Mouse (Mus musculus) MEL (cell line): ENCODE measurements around the gene Fam155a. TPM values are rescaled to one million over a fixed set of nuclear protein-coding genes. Genes with fewer than 3 reads are reported as not detected.

Experiments
- DNase-seq: peaks from one replicate; pipeline ENCODE4 v3.0.0; 2011; ENCODE audit warnings: low read depth, low spot score
- H3K27ac ChIP-seq: 2 replicates; pipeline ENCODE4 v1.5.1; 2012; ENCODE audit warnings: low read depth, mild to moderate bottlenecking, control low read depth, low read length, moderate library complexity; ENCODE audit not compliant: control insufficient read depth
- H3K27me3 ChIP-seq, 2 experiments: fragments of 150-350 bp in 1 of 2; sonication (generic) in 1 of 2; 2 replicates each; pipeline ENCODE4 v1.6.1; 2012; ENCODE audit warnings: low read length in 2 of 2, mild to moderate bottlenecking in 2 of 2, improper control_type of control experiment in 1 of 2, moderate library complexity in 1 of 2; ENCODE audit not compliant: insufficient read depth in 2 of 2, control insufficient read depth in 1 of 2
- H3K36me3 ChIP-seq, 2 experiments: 2 replicates each; pipeline ENCODE4 v1.6.1; 2012 to 2014; ENCODE audit warnings: low read length in 2 of 2, improper control_type of control experiment in 1 of 2, inconsistent platforms in 1 of 2, mild to moderate bottlenecking in 1 of 2; ENCODE audit not compliant: insufficient read depth in 2 of 2, control insufficient read depth in 1 of 2
- H3K4me1 ChIP-seq, 2 experiments: fragments of 150-350 bp in 1 of 2; sonication (generic) in 1 of 2; 2 replicates each; pipeline ENCODE4 v1.6.1; 2012; ENCODE audit warnings: low read length in 2 of 2, improper control_type of control experiment in 1 of 2, mild to moderate bottlenecking in 1 of 2; ENCODE audit not compliant: insufficient read depth in 2 of 2, control insufficient read depth in 1 of 2
- H3K4me3 ChIP-seq, 2 experiments: fragments of 150-350 bp in 1 of 2; sonication (generic) in 1 of 2; 2 replicates each; pipeline ENCODE4 v1.5.1; 2012; ENCODE audit warnings: low read depth in 2 of 2, low read length in 2 of 2, mild to moderate bottlenecking in 2 of 2, moderate library complexity in 2 of 2, control low read depth in 1 of 2, improper control_type of control experiment in 1 of 2; ENCODE audit not compliant: control insufficient read depth in 1 of 2, insufficient read depth in 1 of 2
- H3K79me2 ChIP-seq: 2 replicates; pipeline ENCODE4 v1.6.1; 2012; ENCODE audit warnings: mild to moderate bottlenecking, low read length, moderate library complexity; ENCODE audit not compliant: control insufficient read depth, poor library complexity, insufficient read depth
- H3K9ac ChIP-seq: 2 replicates; pipeline ENCODE4 v1.6.1; 2012; ENCODE audit warnings: low read depth, mild to moderate bottlenecking, control low read depth, low read length, moderate library complexity; ENCODE audit not compliant: control insufficient read depth, poor library complexity, severe bottlenecking
- H3K9me3 ChIP-seq: fragments of 150-350 bp; sonication (generic); replicated peaks from 2 replicates; pipeline ENCODE4 v1.6.1; 2012; ENCODE audit warnings: mild to moderate bottlenecking, low read length, improper control_type of control experiment, moderate library complexity; ENCODE audit not compliant: insufficient read depth
- BHLHE40 ChIP-seq: IDR thresholded peaks from 2 replicates; pipeline ENCODE4 v1.6.1; 2012; ENCODE audit warnings: low read depth, mild to moderate bottlenecking, inconsistent platforms, low read length, improper control_type of control experiment, borderline replicate concordance
- CHD1 ChIP-seq: IDR thresholded peaks from 2 replicates; pipeline ENCODE4 v1.6.1; 2012; ENCODE audit warnings: low read depth, mild to moderate bottlenecking, inconsistent platforms, low read length, improper control_type of control experiment
- CHD2 ChIP-seq: IDR thresholded peaks from 2 replicates; pipeline ENCODE4 v1.6.1; 2011; ENCODE audit warnings: low read length, improper control_type of control experiment
- CTCF ChIP-seq, 3 experiments: IDR thresholded peaks in 2 of 3; conservative IDR thresholded peaks in 1 of 3; 2 replicates each; pipeline ENCODE4 v1.5.1; 2011 to 2012; ENCODE audit warnings: low read length in 3 of 3, low read depth in 2 of 3, mild to moderate bottlenecking in 2 of 3, improper control_type of control experiment in 1 of 3, inconsistent platforms in 1 of 3, mixed read lengths in 1 of 3, moderate library complexity in 1 of 3; ENCODE audit not compliant: control insufficient read depth in 1 of 3, insufficient read depth in 1 of 3, poor library complexity in 1 of 3, severe bottlenecking in 1 of 3
- E2F4 ChIP-seq: IDR thresholded peaks from 2 replicates; pipeline ENCODE4 v1.6.1; 2011; ENCODE audit warnings: low read depth, low read length, improper control_type of control experiment, borderline replicate concordance
- ELF1 ChIP-seq: IDR thresholded peaks from 2 replicates; pipeline ENCODE4 v1.6.1; 2014; ENCODE audit warnings: low read depth, mild to moderate bottlenecking, inconsistent platforms, low read length, improper control_type of control experiment, moderate library complexity
- ETS1 ChIP-seq: IDR thresholded peaks from 2 replicates; pipeline ENCODE4 v1.6.1; 2012; ENCODE audit warnings: low read depth, mild to moderate bottlenecking, inconsistent platforms, low read length, improper control_type of control experiment, moderate library complexity
- GABPA ChIP-seq: IDR thresholded peaks from 2 replicates; pipeline ENCODE4 v1.6.1; 2012; ENCODE audit warnings: low read depth, mild to moderate bottlenecking, inconsistent platforms, low read length, improper control_type of control experiment, moderate library complexity
- HCFC1 ChIP-seq: IDR thresholded peaks from 2 replicates; pipeline ENCODE4 v1.6.1; 2012; ENCODE audit warnings: low read depth, mild to moderate bottlenecking, inconsistent platforms, low read length, improper control_type of control experiment, moderate library complexity
- JUND ChIP-seq: IDR thresholded peaks from 2 replicates; pipeline ENCODE4 v1.6.1; 2011; ENCODE audit warnings: low read depth, mild to moderate bottlenecking, improper control_type of control experiment, low read length
- MAFK ChIP-seq: IDR thresholded peaks from 2 replicates; pipeline ENCODE4 v1.6.1; 2011; ENCODE audit warnings: low read depth, mild to moderate bottlenecking, low read length, improper control_type of control experiment, borderline replicate concordance
- MAX ChIP-seq: IDR thresholded peaks from 2 replicates; pipeline ENCODE4 v1.6.1; 2011; ENCODE audit warnings: low read length, improper control_type of control experiment
- MXI1 ChIP-seq: IDR thresholded peaks from 2 replicates; pipeline ENCODE4 v1.6.1; 2011; ENCODE audit warnings: mild to moderate bottlenecking, low read depth, low read length, improper control_type of control experiment
- MYB ChIP-seq: IDR thresholded peaks from 2 replicates; pipeline ENCODE4 v1.6.1; 2011; ENCODE audit warnings: mild to moderate bottlenecking, low read depth, low read length, improper control_type of control experiment
- NELFE ChIP-seq: IDR thresholded peaks from 2 replicates; pipeline ENCODE4 v1.6.1; 2011; ENCODE audit warnings: low read depth, low read length, improper control_type of control experiment
- NRF1 ChIP-seq: IDR thresholded peaks from 2 replicates; pipeline ENCODE4 v1.6.1; 2014; ENCODE audit warnings: low read depth, mild to moderate bottlenecking, inconsistent platforms, low read length, improper control_type of control experiment, moderate library complexity; ENCODE audit not compliant: poor library complexity, insufficient read depth, severe bottlenecking
- POLR2A ChIP-seq, 2 experiments: IDR thresholded peaks; 2 replicates each; pipeline ENCODE4 v1.6.1; 2011 to 2012; ENCODE audit warnings: low read length in 2 of 2, mild to moderate bottlenecking in 2 of 2, control low read depth in 1 of 2, improper control_type of control experiment in 1 of 2, low read depth in 1 of 2, moderate library complexity in 1 of 2; ENCODE audit not compliant: control insufficient read depth in 1 of 2, insufficient read depth in 1 of 2, poor library complexity in 1 of 2
- POLR2AphosphoS5 ChIP-seq: IDR thresholded peaks from 2 replicates; pipeline ENCODE4 v1.6.1; 2012; ENCODE audit warnings: low read depth, borderline replicate concordance, mild to moderate bottlenecking, inconsistent platforms, low read length, moderate library complexity, mixed read lengths
- RAD21 ChIP-seq: IDR thresholded peaks from 2 replicates; pipeline ENCODE4 v1.6.1; 2011; ENCODE audit warnings: mild to moderate bottlenecking, low read depth, low read length, improper control_type of control experiment
- SMC3 ChIP-seq: IDR thresholded peaks from 2 replicates; pipeline ENCODE4 v1.6.1; 2011; ENCODE audit warnings: low read depth, low read length, improper control_type of control experiment
- TAL1 ChIP-seq: IDR thresholded peaks from 2 replicates; pipeline ENCODE4 v1.6.1; 2012; ENCODE audit warnings: mild to moderate bottlenecking, inconsistent platforms, low read length, moderate library complexity, mixed read lengths
- TCF12 ChIP-seq: IDR thresholded peaks from 2 replicates; pipeline ENCODE4 v1.6.1; 2014; ENCODE audit warnings: low read depth, mild to moderate bottlenecking, inconsistent platforms, low read length, improper control_type of control experiment, moderate library complexity
- UBTF ChIP-seq: IDR thresholded peaks from 2 replicates; pipeline ENCODE4 v1.6.1; 2012; ENCODE audit warnings: low read depth, mild to moderate bottlenecking, inconsistent platforms, low read length, improper control_type of control experiment, moderate library complexity, borderline replicate concordance; ENCODE audit not compliant: insufficient read depth
- ZC3H11A ChIP-seq: IDR thresholded peaks from 2 replicates; pipeline ENCODE4 v1.6.1; 2012; ENCODE audit warnings: low read depth, mild to moderate bottlenecking, inconsistent platforms, low read length, improper control_type of control experiment
- ZMIZ1 ChIP-seq: IDR thresholded peaks from 2 replicates; pipeline ENCODE4 v1.6.1; 2012; ENCODE audit warnings: low read depth, mild to moderate bottlenecking, inconsistent platforms, low read length, improper control_type of control experiment, moderate library complexity
- polyA plus RNA-seq, 2 experiments: library from polyadenylated mRNA; stranded (reverse) in 1 of 2; unstranded in 1 of 2; fragments of >175 nt in 1 of 2; fragments of >200 nt in 1 of 2; gene quantifications; 2 replicates each; pipeline versions ENCODE4 v1.2.1 to v1.2.4; 2012; ENCODE audit warnings: low replicate concordance in 2 of 2, low read depth in 1 of 2; ENCODE audit not compliant: insufficient read length in 2 of 2, insufficient read depth in 1 of 2, missing spikeins in 1 of 2
- total RNA-seq: library from RNA; depleted of rRNA; stranded (reverse); fragments of 300-350 nt; gene quantifications from 2 replicates; pipeline ENCODE4 v1.2.3, GENCODE M21; 2012

Gene Fam155a
- total and polyA plus RNA-seq, 3 experiments: not detected

DNA sequence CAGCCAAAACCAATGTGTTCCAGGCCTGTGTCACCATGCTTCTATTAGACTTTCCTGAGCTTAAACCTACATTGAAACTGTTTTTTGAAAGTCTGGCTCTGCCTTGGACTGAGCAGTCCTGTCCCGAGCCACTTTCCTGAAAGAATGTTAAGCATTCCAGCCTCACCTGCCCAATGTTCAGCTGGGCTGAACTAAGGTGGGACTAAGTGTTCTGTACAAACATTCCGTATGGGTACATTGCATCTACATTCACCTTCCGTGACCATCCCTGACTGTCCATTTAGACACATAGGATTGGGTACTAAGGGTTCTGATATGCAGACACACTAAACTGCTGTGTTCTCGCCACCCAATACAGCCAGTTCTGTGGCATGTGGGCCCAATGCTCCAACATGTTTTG is 423.8 kb downstream of the Fam155a start:
- H3K9me3 ChIP-seq: no peaks in the 10 kb centered on the region
- H3K4me1 ChIP-seq: no peaks in the 10 kb centered on the region
- TF ChIP-seq CHD1: no peak
- no peak for TF ChIP-seq POLR2A (IDR thresholded peaks at IDR 0.05; ENCODE audit: control insufficient read depth in 1 of 2, insufficient read depth in 1 of 2, low read depth in 1 of 2, low read length in 2 of 2, poor library complexity in 1 of 2)
- no peak for TF ChIP-seq ETS1
- TF ChIP-seq POLR2AphosphoS5: no peak
- no peak for TF ChIP-seq UBTF
- TF ChIP-seq CHD2: no peak
- TF ChIP-seq HCFC1: no peak
- TF ChIP-seq BHLHE40: no peak
- TF ChIP-seq E2F4: no peak
- TF ChIP-seq MYB: no peak
- no peak for TF ChIP-seq TCF12
- TF ChIP-seq, all 39 proteins: peak for 0
- H3K36me3 ChIP-seq: no peaks in the 10 kb centered on the region
- no peak overlapping the region for H3K27ac ChIP-seq
- H3K9ac ChIP-seq: no peak overlapping the region
- no peaks in the 10 kb centered on the region for H3K27me3 ChIP-seq
- no peak for DNase-seq
- no peaks in the 10 kb centered on the region for H3K79me2 ChIP-seq
- H3K4me3 ChIP-seq: no peak overlapping the region

DNA sequence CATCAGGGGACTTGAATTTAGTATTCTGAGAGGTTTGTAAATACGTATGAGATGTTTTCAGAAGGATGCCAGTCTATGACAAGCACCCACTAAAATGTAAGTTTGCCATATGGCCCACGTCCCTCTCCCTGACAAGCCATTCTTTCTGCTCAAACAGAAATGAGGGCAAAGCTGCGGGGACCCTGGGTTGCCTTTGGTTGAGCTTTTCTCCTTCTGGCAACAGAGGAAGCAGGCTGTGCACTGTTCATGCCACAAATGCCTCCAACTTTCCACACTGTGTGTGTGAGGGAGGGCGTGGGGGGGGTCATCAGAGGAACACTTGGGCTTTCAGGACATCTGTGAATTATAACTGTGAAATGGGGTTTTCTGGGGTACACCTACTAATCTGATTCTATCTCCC is 426.8 kb downstream of the Fam155a start:
- no peaks in the 10 kb centered on the region for H3K36me3 ChIP-seq
- no peak for TF ChIP-seq TAL1
- TF ChIP-seq ZMIZ1: no peak
- TF ChIP-seq CHD2: no peak
- no peak for TF ChIP-seq TCF12
- TF ChIP-seq RAD21: no peak
- no peak for TF ChIP-seq MAFK
- no peak for TF ChIP-seq GABPA
- no peak for TF ChIP-seq JUND
- TF ChIP-seq NRF1: no peak
- no peak for TF ChIP-seq UBTF
- TF ChIP-seq MXI1: no peak
- TF ChIP-seq POLR2A (IDR thresholded peaks at IDR 0.05; ENCODE audit: control insufficient read depth in 1 of 2, insufficient read depth in 1 of 2, low read depth in 1 of 2, low read length in 2 of 2, poor library complexity in 1 of 2): no peak
- TF ChIP-seq NELFE: no peak
- TF ChIP-seq SMC3: no peak
- TF ChIP-seq MAX: no peak
- no peak for TF ChIP-seq POLR2AphosphoS5
- TF ChIP-seq CTCF (IDR thresholded peaks at IDR 0.05 in 2 of 3, conservative IDR thresholded peaks at IDR 0.05 in 1 of 3; ENCODE audit: control insufficient read depth in 1 of 3, insufficient read depth in 1 of 3, low read depth in 2 of 3, low read length in 3 of 3, poor library complexity in 1 of 3, severe bottlenecking in 1 of 3): no peak
- TF ChIP-seq ELF1: no peak
- TF ChIP-seq E2F4: no peak
- TF ChIP-seq ZC3H11A: no peak
- H3K27ac ChIP-seq: no peak overlapping the region
- H3K79me2 ChIP-seq: no peaks in the 10 kb centered on the region
- DNase-seq: no peak
- no peaks in the 10 kb centered on the region for H3K9me3 ChIP-seq
- no peak overlapping the region for H3K4me3 ChIP-seq
- H3K27me3 ChIP-seq: no peaks in the 10 kb centered on the region
- H3K9ac ChIP-seq: no peak overlapping the region
- no peaks in the 10 kb centered on the region for H3K4me1 ChIP-seq
